Mouse (Mus musculus) thymus, adult 2 months (tissue): ENCODE results near the gene Manf.

Experiments
- CTCF ChIP-seq: fragments of 200-500 bp; IDR thresholded peaks from 2 replicates; pipeline ENCODE4 v1.5.1; 2012; ENCODE audit warnings: mild to moderate bottlenecking, control low read depth, low read length, moderate library complexity, borderline replicate concordance; ENCODE audit not compliant: control insufficient read depth, poor library complexity, insufficient read depth; ENCODE audit errors: extremely low read depth
- POLR2A ChIP-seq: fragments of 200-500 bp; IDR thresholded peaks from 2 replicates; pipeline ENCODE4 v1.6.1; 2012; ENCODE audit warnings: mild to moderate bottlenecking, low read length, control low read depth, moderate library complexity; ENCODE audit not compliant: control insufficient read depth, poor library complexity, insufficient read depth; ENCODE audit errors: extremely low read depth

- TF ChIP-seq CTCF (no peak), POLR2A (no peak)
Observed at GRCm38 (mm10) chr9:106903099-106903790, 11.5 kb upstream of the Manf start.
